In genomic region chr16:44331995-44332860, GRCm38 (mm10) we compare ENCODE assay signal across 8 mouse cellular contexts. TPM values are rescaled to one million over a fixed set of nuclear protein-coding genes. Genes with fewer than 3 reads are reported as not detected.
DNase-seq lines count a peak whose midpoint lies in the region; ATAC-seq and TF ChIP-seq lines count a peak whose summit lies in the region.

No protein-coding gene starts in this region.

- peaks cover 48% of the 10 kb centered on the region for H3K27me3 ChIP-seq in heart, embryonic 13.5 days (replicated peaks)

- ATAC-seq in CD4-positive, CD25-positive, alpha-beta regulatory T cell, adult 4 months: peak; percentile 42
- peak; percentile 29 for ATAC-seq in common myeloid progenitor, adult 5-6 weeks (replicated peaks; ENCODE audit: low read depth, poor library complexity, severe bottlenecking)
- ATAC-seq in heart, embryonic 13.5 days (ENCODE audit: extremely low read depth, insufficient number of reproducible peaks, low FRiP score, low TSS enrichment): no peak

- peak overlapping the region; percentile 100 for H3K4me2 ChIP-seq in heart, embryonic 13.5 days

- no peaks in the 10 kb centered on the region for H3K9me3 ChIP-seq in ES-E14 (ENCODE audit: control insufficient read depth, insufficient read depth, low read depth, low read length)
- H3K9me3 ChIP-seq in heart, embryonic 13.5 days: peaks cover 7% of the 10 kb centered on the region; the same call in 1 of the 2 replicates

- in situ Hi-C loops in ES-E14 (cut with MboI; ENCODE audit: low sequenced_read_pairs in 2 of 2, unreplicated experiment in 2 of 2): no loop called here

- H3K27ac ChIP-seq in ES-E14 (ENCODE audit: insufficient read depth, low read depth, low read length, poor library complexity, severe bottlenecking): no peak overlapping the region
- H3K27ac ChIP-seq in heart, embryonic 13.5 days (replicated peaks): no peak overlapping the region

- no peaks in the 10 kb centered on the region; a peak in 2 of 4 replicates for H3K4me1 ChIP-seq in ES-E14 (ENCODE audit: control insufficient read depth in 2 of 2, insufficient read depth in 2 of 2, low read length in 2 of 2, poor library complexity in 1 of 2)
- peaks cover 17% of the 10 kb centered on the region for H3K4me1 ChIP-seq in heart, embryonic 13.5 days

- WGBS in heart, embryonic 13.5 days: under 1% methylated on average over 59 of the region's 60 CpGs

- intact Hi-C loops in gastrocnemius, postnatal 36 days (cut with DNase I): no loop called here

- peak overlapping the region; percentile 56; the same call in 1 of the 2 replicates for H3K9ac ChIP-seq in ES-E14 (ENCODE audit: insufficient read depth, low read depth, low read length, poor library complexity, severe bottlenecking)
- H3K9ac ChIP-seq in heart, embryonic 13.5 days: peak overlapping the region; percentile 80

- peak overlapping the region; percentile 65 to 67 for H3K4me3 ChIP-seq in ES-E14 (ENCODE audit: insufficient read depth in 1 of 2, low read depth in 1 of 2, low read length in 2 of 2, poor library complexity in 1 of 2, severe bottlenecking in 1 of 2)
- peak overlapping the region; percentile 72 for H3K4me3 ChIP-seq in heart, embryonic 13.5 days

- no peak for DNase-seq in ES-E14 (ENCODE audit: low read depth, low spot score)
- DNase-seq in kidney, postnatal 4 days: peak; percentile 39 to 51
- DNase-seq in lung, postnatal 10 days: peak; percentile 15
- DNase-seq in right cerebral cortex, postnatal 10 days (ENCODE audit: low spot score in 2 of 2): peak; percentile 46
- no peak for DNase-seq in gastrocnemius, postnatal 36 days

- H3K36me3 ChIP-seq in ES-E14 (ENCODE audit: control insufficient read depth, insufficient read depth, low read length, poor library complexity, severe bottlenecking): no peaks in the 10 kb centered on the region
- H3K36me3 ChIP-seq in heart, embryonic 13.5 days: no peaks in the 10 kb centered on the region

TF ChIP-seq in ES-E14, 5 proteins besides CTCF, POLR2A, EP300 and RAD21:
- TF ChIP-seq HCFC1 (IDR thresholded peaks at IDR 0.05; ENCODE audit: borderline replicate concordance, insufficient read depth, low read length) (0 out of 2 replicates have a peak, but pooled peaks have one; percentile 14), CHD2 (IDR thresholded peaks at IDR 0.05; ENCODE audit: low read depth, low read length) (no peak)

RNA-seq across cellular contexts. Expression of gene Sidt1, which starts 0.8 kb away (rescaled TPM):
- 10 to 100 TPM; 34.7 to 38.8 TPM for polyA plus RNA-seq in CD4-positive, CD25-positive, alpha-beta regulatory T cell, adult 4 months (2017; shearing (Covaris generic))
- 0.16 and 0.40 TPM in 2 replicates for total RNA-seq in ES-E14 (2012; rRNA removed)
- total RNA-seq in common myeloid progenitor, adult 5-6 weeks (2017): not detected in 2 replicates
- 0.14 TPM in 1 of 2 replicates, not detected in the other for polyA plus RNA-seq in heart, embryonic 13.5 days (2015; fragmentation: Nextera tagmentation; extraction: Ambion mirVana)
- under 1 TPM; 0.18 to 0.30 TPM for total RNA-seq in gastrocnemius, postnatal 36 days (2021)

RNA-seq across cellular contexts. Expression of gene Spice1, which starts 14.7 kb away (rescaled TPM):
- polyA plus RNA-seq in CD4-positive, CD25-positive, alpha-beta regulatory T cell, adult 4 months (2017; shearing (Covaris generic)): 10 to 100 TPM; 31.2 to 37.0 TPM
- total RNA-seq in ES-E14 (2012; rRNA removed): 15.3 and 24.0 TPM in 2 replicates
- 28.3 and 45.9 TPM in 2 replicates for total RNA-seq in common myeloid progenitor, adult 5-6 weeks (2017)
- 13.6 and 18.1 TPM in 2 replicates for polyA plus RNA-seq in heart, embryonic 13.5 days (2015; fragmentation: Nextera tagmentation; extraction: Ambion mirVana)
- total RNA-seq in gastrocnemius, postnatal 36 days (2021): 1 to 10 TPM; 6.1 to 7.9 TPM

Comparison
In these comparisons a context has a peak if more than half of its experiments do, and no peak if none do; other contexts are left out.
1. DNase-seq: peak in kidney, postnatal 4 days (2 of 2), lung, postnatal 10 days (single experiment) and right cerebral cortex, postnatal 10 days (2 of 2); none in ES-E14 (single experiment) and gastrocnemius, postnatal 36 days (0 of 2).